Comparison of ENCODE assay signal across 9 mouse cellular contexts in genomic region chr19:40414798-40415475, GRCm38 (mm10).
DNase-seq lines count a peak whose midpoint lies in the region; ATAC-seq and TF ChIP-seq lines count a peak whose summit lies in the region.
"Had no signal": no experiment of that assay in that cellular context is flagged by ENCODE, and none has a peak within 500 bp of the region (broad histone marks: within the 10 kb centered on the region; RNA-seq: fewer than 3 reads in every experiment).

No protein-coding gene starts in this region.

- 69% methylated on average over 11 of the region's 11 CpGs for WGBS in spleen, adult 2 months
- WGBS in hindbrain, embryonic 16.5 days: 56% methylated on average over 11 of the region's 11 CpGs
- 21% methylated on average over 11 of the region's 11 CpGs for WGBS in liver, adult 2 months

- no peaks in the 10 kb centered on the region for H3K27me3 ChIP-seq in spleen, adult 2 months (ENCODE audit: control insufficient read depth, insufficient read depth, low read length)
- no peaks in the 10 kb centered on the region for H3K27me3 ChIP-seq in hindbrain, embryonic 16.5 days (replicated peaks; ENCODE audit: control insufficient read depth, insufficient read depth, low read length)
- H3K27me3 ChIP-seq in liver, adult 2 months (ENCODE audit: control insufficient read depth, insufficient read depth, low read length): no peaks in the 10 kb centered on the region

- no peak overlapping the region for H3K9ac ChIP-seq in hindbrain, embryonic 16.5 days (ENCODE audit: low read depth, low read length)
- H3K9ac ChIP-seq in liver, adult 2 months (ENCODE audit: low read depth, low read length): peak overlapping the region; percentile 62

- no peak overlapping the region for H3K4me2 ChIP-seq in hindbrain, embryonic 16.5 days (ENCODE audit: low read length)

- H3K27ac ChIP-seq in spleen, adult 2 months (ENCODE audit: insufficient read depth, low read length): peak overlapping the region; percentile 18; the same call in 1 of the 2 replicates
- H3K27ac ChIP-seq in hindbrain, embryonic 16.5 days (ENCODE audit: low read depth, low read length): peak overlapping the region; percentile 58
- peak overlapping the region; percentile 98 for H3K27ac ChIP-seq in liver, adult 2 months (replicated peaks; ENCODE audit: insufficient read depth, low read depth, low read length)

- ATAC-seq in hindbrain, embryonic 16.5 days: no peak

- H3K4me1 ChIP-seq in spleen, adult 2 months (ENCODE audit: control insufficient read depth, insufficient read depth, insufficient read length): no peaks in the 10 kb centered on the region; the same call in 1 of the 2 replicates
- peaks cover 8% of the 10 kb centered on the region; the same call in 1 of the 2 replicates for H3K4me1 ChIP-seq in hindbrain, embryonic 16.5 days (ENCODE audit: control insufficient read depth, insufficient read depth, low read depth, low read length)
- peaks cover 42% of the 10 kb centered on the region for H3K4me1 ChIP-seq in liver, adult 2 months (ENCODE audit: control insufficient read depth, insufficient read depth, low read length)

- DNase-seq in spleen, adult 2 months (ENCODE audit: low read depth in 1 of 2, low spot score in 2 of 2): no peak
- DNase-seq in spleen, postnatal 36 days (ENCODE audit: low spot score in 2 of 2): no peak
- peak; percentile 80 for DNase-seq in liver, adult 2 months (ENCODE audit: extremely low read depth, low read depth, low spot score)
- peak; percentile 83 for DNase-seq in yolk sac, embryonic 10.5 days (ENCODE audit: low spot score)
- no peak for DNase-seq in frontal cortex, adult 2 months (ENCODE audit: extremely low spot score in 1 of 2, low spot score in 1 of 2)
- no peak for DNase-seq in frontal cortex, postnatal 25 days (ENCODE audit: low spot score in 2 of 2)
- DNase-seq in thymus, postnatal 0 days (ENCODE audit: low spot score): no peak
- DNase-seq: gastrocnemius, postnatal 10 days had no signal

- H3K9me3 ChIP-seq in hindbrain, embryonic 16.5 days (ENCODE audit: control insufficient read depth, low read length): no peaks in the 10 kb centered on the region

- TF ChIP-seq CTCF in spleen, adult 2 months (IDR thresholded peaks at IDR 0.05; ENCODE audit: extremely low read depth, insufficient read depth, insufficient read length, insufficient replicate concordance): no peak
- no peak for TF ChIP-seq CTCF in liver, adult 2 months (IDR thresholded peaks at IDR 0.05; ENCODE audit: low read depth, low read length)

- TF ChIP-seq POLR2A in spleen, adult 2 months (IDR thresholded peaks at IDR 0.05; ENCODE audit: low read depth, low read length): no peak
- TF ChIP-seq POLR2A in liver, adult 2 months (IDR thresholded peaks at IDR 0.05; ENCODE audit: extremely low read depth, insufficient read depth, low read length): no peak

- no peaks in the 10 kb centered on the region for H3K36me3 ChIP-seq in spleen, adult 2 months (ENCODE audit: control insufficient read depth, insufficient read depth, low read length)
- H3K36me3 ChIP-seq in hindbrain, embryonic 16.5 days (ENCODE audit: control insufficient read depth, insufficient read depth, low read length): no peaks in the 10 kb centered on the region
- H3K36me3 ChIP-seq in liver, adult 2 months (ENCODE audit: control insufficient read depth, insufficient read depth, low read length): no peaks in the 10 kb centered on the region

- no peaks in the 10 kb centered on the region; the same call in 1 of the 2 replicates for H3K79me2 ChIP-seq in liver, adult 2 months (ENCODE audit: control insufficient read depth, insufficient read depth, low read length)

- H3K4me3 ChIP-seq in spleen, adult 2 months (ENCODE audit: extremely low read depth, insufficient read depth, insufficient read length): no peak overlapping the region
- H3K4me3 ChIP-seq in hindbrain, embryonic 16.5 days (ENCODE audit: low read length): no peak overlapping the region
- H3K4me3 ChIP-seq in liver, adult 2 months (ENCODE audit: insufficient read depth, low read depth, low read length): no peak overlapping the region

Comparison
In these comparisons a context has a peak if more than half of its experiments do, and no peak if none do; other contexts are left out.
1. DNase-seq: peak in liver, adult 2 months (single experiment) and yolk sac, embryonic 10.5 days (single experiment); none in spleen, adult 2 months (0 of 2), spleen, postnatal 36 days (0 of 2), frontal cortex, adult 2 months (0 of 2), frontal cortex, postnatal 25 days (0 of 2) and thymus, postnatal 0 days (single experiment).
2. H3K27ac ChIP-seq: peak in every context shown above with its lines; median percentile 98 in liver, adult 2 months; 58 in hindbrain, embryonic 16.5 days; 18 in spleen, adult 2 months.